Mouse (Mus musculus) erythroblast, embryonic 14.5 days (primary cell): Measurements from ENCODE around the gene Adcy4.

Source experiments
- GATA1 ChIP-seq: IDR thresholded peaks from 2 replicates; pipeline ENCODE4 v1.6.1; 2012; ENCODE audit warnings: low read length, inconsistent platforms, mixed read lengths
- TAL1 ChIP-seq: IDR thresholded peaks from 3 replicates; pipeline ENCODE4 v1.6.1; 2012; ENCODE audit warnings: low read length, inconsistent platforms, mixed read lengths

- TF ChIP-seq TAL1 (no peak), GATA1 (no peak)
These were observed 49.0 kb downstream of the Adcy4 start for GRCm38 (mm10) chr14:55734869-55735268.
